Mouse (Mus musculus) adipocyte (in vitro differentiated cells): ENCODE data around the gene Sac3d1.
"Not testable (repeated sequence)": the region's sequence is repeated elsewhere in the genome, so short reads cannot be mapped to it uniquely, and the experiment has no call there.

Experiments used
- DNase-seq: peaks from one replicate; pipeline ENCODE4 v3.0.0-alpha.2; 2016; ENCODE audit warnings: low spot score

The Sac3d1 gene

DNA sequence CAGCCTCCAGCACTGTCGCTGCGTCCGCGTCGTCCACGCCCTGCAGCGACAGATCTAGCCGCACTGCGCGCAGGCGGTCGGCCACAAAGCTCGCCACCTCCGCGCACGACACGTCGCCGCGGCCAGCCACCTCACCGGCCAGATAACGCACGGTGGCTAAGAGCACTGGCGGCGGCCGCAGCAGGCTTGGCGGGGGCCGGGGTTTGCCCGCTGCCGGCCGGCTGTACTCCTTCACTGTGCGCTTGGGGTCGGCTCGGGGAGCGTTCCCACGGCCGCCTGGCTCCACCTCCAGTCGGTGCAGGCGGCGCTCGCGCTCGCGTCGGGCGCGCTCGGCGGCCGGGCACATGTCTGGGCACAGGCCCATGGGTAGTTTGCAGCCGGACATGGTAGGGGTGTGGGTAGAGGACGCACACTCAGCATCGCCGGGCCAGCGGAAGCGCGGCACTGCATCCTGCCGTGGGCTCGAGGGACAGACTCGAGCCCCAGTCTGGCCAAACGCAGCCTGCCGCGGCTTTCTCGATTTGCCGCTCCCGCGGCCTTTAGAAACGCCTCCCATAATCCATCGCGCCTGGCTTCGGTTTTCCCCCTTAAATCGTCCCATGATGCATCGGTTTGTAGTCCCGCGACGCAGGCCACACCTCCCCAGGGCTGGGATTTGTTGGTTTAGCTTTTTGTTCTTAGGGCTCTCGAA is at the start of gene Sac3d1:
Gene Sac3d1, minus strand, starts transcription at position 665 of the 691 bp plus-strand sequence.
- peak; percentile 96 for DNase-seq

DNA sequence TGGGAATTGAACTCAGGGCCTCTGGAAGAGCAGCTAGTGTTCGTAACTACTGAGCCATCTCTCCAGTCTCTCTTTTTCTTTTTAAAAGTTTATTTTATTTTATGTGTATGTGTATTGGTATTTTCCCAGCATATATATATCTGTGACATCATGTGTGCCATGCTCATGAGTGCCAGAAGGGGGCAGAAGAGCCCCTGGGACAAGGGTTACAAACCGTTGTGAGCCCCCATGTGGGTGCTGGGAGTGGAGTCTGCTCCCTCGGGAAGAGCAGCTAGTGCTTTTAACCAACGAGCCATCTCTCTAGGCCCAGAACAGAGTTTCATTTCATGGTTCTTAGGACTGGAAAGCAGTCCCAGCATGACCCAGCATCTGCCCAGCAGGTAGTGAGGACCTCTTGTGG is 48.3 kb upstream of the Sac3d1 start:
- DNase-seq: no peak

- no peak for DNase-seq
These were observed 45.6 kb upstream of the Sac3d1 start for GRCm38 (mm10) chr19:6163872-6164547.

DNA sequence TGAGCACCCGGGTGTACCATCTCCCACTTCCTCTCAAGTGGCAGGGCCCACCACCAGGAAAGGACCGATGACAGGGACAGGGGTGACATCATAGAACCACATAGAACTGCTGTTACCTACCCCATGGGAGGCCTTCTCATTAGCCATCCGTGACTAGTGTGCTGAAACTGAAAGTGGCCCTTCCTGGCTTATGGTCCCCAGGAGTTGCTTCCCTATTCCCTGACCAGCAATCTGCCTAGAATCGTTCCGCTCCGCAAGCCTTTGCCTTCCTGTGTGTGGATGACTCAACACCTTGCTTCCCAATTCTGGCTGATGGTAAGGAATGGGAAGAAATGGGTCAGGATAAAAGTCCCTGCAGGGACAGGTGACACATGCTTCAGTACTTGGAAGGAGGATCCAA is 38.8 kb upstream of the Sac3d1 start:
- no peak for DNase-seq

DNA sequence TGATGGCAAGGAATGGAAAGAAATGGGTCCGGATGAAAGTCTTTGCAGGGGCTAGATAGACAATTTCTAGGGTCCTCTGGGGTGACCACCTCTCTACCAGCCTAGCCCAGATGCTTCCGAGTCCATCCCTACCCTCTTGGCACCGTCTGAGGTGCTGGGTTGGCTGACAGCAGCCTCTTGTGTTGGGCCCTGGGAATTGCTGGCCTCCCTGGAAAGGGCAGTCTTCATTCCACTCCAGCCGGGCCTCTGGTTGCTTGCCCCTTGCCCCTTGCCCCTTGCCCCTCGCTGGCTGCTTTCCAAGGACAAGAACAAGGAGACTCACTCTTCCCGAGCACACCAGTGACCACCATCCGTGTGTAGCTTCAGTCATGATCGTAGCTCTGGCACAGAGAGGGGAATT is 37.9 kb upstream of the Sac3d1 start:
- peak; percentile 47 for DNase-seq

- DNase-seq: no peak
These were observed 36.7 kb upstream of the Sac3d1 start for GRCm38 (mm10) chr19:6155174-6155573.

GRCm38 (mm10) chr19:6144842-6145241 is 26.4 kb upstream of the Sac3d1 start:
- no peak for DNase-seq

GRCm38 (mm10) chr19:6141394-6141749 is 22.9 kb upstream of the Sac3d1 start, which contains the start of gene Arl2:
Gene Arl2, minus strand, starts transcription at chr19:6141548.
- DNase-seq: peak; percentile 93

DNA sequence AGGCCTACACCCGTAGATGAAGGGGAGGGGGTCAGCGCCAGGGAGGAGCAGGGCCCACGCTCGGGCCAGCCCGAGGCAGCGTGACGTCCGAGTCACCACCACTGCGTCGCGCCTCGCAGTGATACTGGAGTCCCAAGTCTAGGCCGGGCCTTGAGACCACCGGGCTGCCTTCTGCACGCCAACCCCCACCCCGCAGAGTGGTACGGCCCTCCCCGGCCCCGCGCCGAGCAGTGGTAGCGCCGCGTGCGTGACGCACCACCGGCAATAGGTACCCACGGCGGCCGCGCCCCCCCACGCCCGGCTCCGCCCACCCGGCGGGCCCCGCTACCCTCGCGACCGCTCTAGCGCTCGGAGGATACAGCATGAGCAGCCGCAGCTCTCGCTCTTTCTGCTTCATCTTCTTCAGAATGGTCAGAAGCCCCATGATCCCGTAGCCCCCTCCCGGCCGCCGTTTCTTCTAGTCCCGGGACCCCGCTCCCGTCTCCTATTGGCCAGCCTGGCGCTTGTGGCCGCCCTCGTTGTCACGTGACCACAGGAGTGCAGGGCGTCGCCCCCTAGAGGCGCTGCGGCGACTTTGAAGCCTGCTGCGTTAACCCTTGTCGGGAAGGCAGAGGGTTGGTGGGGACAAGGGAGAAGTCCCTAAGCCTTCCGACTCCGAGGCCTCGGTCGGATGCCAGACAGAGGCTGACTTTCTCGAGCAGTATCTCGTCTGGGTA is 22.4 kb upstream of the Sac3d1 start, which contains the start of gene Batf2:
Gene Batf2, plus strand, starts transcription at position 306 of the 716 bp plus-strand sequence.
- DNase-seq: peak; percentile 96

DNA sequence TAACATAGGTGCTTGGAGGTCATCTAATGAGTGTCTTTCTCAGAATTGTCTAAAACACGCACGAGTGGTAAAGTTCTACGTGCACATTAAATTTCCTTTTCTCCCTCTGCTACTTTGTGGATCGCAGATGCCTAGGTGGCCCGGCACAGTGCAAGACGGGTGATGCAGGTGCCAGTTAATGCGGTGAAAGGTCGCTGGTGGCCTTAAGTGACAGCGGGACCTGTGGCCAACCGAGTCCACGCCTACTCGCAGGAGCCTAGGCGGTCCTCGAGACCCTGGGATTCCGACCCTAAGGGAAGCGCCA is 21.9 kb upstream of the Sac3d1 start:
- DNase-seq: no peak

DNA sequence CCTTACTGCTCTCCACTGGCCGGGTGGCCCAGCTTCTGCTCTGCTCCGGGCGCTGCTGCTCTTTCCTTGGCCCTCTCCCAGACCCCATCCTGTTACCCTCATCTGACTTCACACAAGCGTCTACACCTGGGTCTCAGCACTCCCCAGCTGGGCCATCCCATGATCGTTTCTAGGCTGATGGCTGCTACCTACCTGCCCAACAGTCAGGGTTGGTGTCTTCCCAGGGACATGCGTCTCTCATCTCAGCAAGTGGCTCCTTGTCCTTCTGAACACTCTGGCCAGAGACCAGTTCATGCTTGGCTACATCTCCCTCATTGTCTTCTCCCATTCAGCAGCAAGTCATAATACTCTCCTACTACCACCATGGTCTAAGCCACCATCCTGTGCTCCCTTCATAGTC is 21.3 kb upstream of the Sac3d1 start:
- DNase-seq: no peak

DNA sequence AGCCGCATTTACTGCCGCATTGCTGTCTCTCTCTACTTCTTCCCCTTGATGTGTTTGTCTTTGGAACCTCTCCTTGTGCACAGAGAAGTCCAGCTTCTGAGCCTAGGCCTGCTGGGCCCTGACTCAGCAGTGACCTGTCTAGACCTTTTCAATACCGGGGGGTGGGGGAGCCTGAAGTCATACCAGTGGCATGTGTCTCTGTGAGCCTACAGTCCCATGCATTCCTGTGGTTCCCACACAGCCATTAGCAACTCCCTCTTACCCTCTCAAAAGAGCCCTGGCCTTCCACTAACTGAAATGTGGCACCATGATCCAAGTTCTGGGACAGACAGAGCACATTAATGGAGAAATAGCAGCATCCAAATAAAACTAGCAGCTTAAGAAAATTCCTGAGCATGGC is 17.9 kb upstream of the Sac3d1 start:
- no peak for DNase-seq

DNA sequence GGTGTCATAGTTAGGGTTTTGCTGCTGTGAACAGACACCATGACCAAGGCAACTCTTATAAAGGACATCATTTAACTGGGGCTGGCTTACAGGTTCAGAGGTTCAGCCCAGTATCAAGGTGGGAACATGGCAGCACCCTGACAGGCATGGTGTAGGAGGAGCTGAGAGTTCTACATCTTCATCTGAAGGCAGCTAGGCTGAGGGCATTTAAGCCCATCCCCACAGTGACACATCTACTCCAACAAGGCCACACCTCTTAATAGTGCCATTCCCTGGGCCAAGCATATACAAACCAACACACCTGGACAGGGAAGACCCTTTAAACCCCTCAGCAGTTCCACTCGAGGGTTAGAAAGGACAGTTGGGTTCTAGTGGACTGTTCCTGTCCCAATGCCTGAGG is 14.7 kb upstream of the Sac3d1 start:
- DNase-seq: not testable (repeated sequence)

DNA sequence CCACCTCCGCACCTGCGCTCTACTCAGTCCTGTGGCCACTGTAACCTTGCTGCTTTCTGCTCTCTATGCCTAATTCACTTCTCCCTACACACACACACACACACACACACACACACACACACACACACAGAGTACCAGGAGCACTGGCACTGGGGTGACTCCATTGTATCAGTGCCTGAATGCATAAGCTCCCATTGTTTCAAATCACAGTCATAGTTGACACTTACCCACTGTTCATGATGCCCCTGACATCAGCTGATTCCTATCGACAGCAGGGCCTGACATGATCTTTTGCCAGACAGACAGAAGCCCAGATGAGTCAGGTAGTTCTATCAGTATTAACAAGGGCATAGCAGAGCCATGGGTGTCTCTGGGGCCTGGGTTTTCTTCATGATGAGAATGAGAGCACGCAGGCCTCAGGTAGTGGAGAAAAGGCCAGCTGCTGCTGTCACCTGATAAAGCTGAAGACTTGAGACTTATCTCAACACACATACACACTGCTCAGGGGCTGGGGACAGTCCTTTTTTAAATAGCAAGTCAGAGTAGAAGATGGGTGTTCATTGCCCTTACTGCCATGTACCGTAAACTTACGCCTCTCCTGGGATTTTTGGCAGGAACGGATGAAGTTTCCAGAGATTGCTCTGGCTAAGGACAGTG is 13.8 kb upstream of the Sac3d1 start:
- DNase-seq: no peak

DNA sequence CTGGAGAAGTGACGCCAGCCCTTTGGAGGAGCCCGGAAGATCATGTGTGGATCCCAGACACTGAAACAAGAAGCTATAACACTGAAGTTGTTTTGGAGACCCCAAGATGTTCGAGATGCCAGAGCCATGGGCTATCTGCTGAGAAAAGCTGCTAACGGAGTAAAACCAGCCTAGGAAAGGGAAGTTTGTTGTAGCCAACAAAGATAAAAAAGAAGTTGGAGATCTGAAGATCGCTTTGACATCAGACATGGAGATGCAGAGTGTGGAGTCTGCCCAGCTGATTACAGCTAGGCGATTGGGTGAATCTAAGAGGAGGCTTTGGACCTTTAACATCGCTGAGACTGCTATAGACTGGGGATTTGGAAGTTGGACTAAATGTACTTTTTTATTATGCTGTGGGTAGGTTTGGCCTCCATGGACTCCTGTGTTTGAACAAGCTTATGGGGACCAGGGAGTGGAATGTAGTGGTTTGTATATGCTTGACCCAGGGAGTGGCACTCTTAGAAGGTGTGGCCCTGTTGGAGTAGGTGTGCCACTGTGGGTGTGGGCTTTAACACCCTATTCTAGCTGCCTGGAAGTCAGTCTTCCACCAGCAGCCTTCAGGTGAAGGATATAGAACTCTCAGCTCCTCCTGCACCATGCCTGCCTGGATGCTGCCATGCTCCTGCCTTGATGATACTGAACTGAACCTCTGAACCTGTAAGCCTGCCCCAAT is 12.1 kb upstream of the Sac3d1 start:
- not testable (repeated sequence) for DNase-seq

DNA sequence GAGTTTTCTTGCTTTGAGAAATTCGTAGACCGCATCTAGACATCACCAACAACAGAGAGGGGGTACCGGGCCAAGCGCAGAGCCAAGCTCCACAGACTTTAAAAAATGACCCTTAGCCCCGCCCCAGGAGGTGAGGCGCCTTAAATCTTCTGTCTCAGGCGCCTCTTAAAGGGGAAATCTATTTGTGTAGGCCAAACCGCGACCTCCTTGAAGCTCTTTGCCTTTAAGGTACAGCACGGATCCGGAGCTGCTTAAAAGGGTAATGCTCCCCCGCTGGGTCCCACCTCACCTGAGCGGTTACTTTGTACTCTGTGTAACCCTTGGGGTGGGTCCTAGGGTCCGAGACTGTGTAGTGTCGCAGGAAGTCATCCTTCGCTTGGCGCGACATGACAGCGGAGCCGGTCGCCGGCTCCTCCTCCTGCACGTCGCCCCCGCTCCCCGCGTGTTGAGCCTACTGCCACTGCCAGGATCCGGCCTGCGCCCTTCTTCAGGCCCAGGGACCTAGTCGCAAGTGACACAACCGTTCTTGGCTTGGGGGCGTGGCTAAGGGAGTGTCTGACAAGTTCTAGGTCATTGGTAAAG is 9.4 kb upstream of the Sac3d1 start, which contains the start of gene Snx15:
Gene Snx15, minus strand, starts transcription at position 545 of the 582 bp plus-strand sequence.
- DNase-seq: peak; percentile 99

DNA sequence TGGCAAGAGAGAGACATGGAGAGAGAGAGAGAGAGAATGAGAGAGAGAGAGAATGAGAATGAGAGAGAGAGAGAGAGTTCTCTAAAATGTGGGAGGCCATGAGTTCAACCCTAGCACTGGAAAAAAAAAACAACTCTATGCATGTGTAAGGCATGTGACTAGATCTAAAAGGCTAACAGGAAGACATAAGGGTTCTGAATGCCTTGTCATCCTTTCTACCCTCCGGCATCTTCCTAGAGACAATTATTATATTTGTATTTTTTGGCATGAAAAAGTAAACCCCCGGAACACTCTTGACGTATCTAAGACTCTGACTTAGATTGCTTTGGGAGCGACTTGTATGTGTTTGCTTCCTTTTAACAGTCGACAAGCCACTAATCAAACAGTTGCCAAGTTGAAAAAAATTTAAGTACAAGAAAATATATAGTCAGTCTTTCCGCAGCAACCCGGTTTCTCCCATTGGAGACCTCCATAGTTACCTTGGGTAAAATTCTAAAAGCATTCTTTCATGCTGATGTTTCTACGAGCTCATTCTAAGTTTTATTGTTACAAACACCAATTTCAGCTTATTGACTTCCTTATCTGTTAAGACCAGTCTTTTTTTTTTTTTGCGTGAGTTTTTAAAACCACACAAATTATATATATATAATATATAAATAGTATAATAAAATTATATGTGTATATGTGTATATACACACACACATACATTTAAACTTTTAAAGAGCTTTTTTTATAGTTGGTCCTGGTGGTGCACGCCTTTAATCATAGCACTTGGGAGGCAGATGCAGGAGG is 8.5 kb upstream of the Sac3d1 start:
- DNase-seq: no peak

DNA sequence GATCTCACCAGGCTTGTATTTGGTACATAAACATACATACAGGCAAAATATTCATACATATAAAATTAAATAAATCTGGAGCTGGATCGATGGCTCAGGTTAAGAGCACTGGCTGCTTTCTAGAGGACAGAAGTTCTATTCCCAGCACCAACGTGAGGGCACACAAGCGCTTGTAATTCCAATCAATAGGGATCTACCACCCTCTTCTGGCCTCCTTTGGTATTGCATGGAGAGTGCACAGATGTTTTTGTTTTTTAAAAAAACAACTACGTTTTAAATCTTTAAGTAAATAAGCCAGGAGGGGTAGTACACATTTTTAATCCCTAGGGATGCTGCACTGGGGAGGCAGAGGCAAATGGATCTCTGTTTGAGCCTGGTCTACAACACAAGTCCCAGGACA is 7.8 kb upstream of the Sac3d1 start:
- DNase-seq: peak; percentile 81

GRCm38 (mm10) chr19:6124898-6125297 is 6.4 kb upstream of the Sac3d1 start:
- DNase-seq: peak; percentile 55

GRCm38 (mm10) chr19:6123330-6123729 is 4.9 kb upstream of the Sac3d1 start:
- peak; percentile 69 for DNase-seq

GRCm38 (mm10) chr19:6121761-6122160 is 3.3 kb upstream of the Sac3d1 start:
- no peak for DNase-seq
